8 mouse cellular contexts compared by ENCODE assay signal in the genomic region with DNA sequence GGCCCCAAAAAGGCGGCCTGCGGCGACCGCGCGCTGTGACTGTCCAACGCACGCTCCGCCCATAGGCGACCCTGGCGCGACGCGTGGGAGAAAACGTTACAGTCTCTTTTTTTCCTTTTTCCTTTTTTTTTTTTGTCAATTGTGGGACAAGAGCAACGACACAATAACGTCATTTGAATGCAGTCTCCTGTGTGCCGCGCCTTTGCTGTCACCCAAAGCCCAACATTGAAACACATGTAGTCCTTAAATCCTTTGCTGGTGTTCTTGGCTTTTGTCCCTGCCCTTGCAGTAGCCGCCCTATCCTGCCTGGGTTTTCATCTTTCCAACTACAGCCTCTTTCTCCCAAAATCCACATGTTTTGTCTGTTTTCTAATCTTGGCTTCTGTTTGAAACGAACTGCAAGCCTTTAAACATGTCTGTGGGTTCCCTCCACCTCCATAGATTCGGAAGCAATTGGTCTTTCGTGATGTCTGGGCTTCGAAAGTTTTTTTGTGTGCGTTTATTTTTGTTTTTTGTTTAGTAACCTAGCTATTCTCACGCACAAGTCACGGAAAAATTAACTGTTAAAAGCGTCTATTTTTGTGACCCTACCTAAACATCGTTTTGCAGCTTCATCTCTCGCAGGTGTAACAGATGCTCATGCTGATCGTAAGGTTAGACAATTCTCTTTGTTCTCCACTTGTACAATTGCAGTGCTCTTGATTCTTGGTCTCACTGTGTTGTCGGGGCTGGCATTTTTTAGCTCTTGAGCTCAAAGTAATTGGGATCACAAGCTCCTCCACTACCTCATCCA. TPM values are rescaled to one million over a fixed set of nuclear protein-coding genes. Genes with fewer than 3 reads are reported as not detected.
A peak's percentile ranks its signal among the peaks of the same experiment; 100 is the strongest.
DNase-seq lines count a peak whose midpoint lies in the region; ATAC-seq lines count a peak whose summit lies in the region.

No protein-coding gene starts in this region.

- H3K9me3 ChIP-seq in kidney, embryonic 16.5 days (ENCODE audit: low read length) = no peaks in the 10 kb centered on the region; the same call in 1 of the 2 replicates
- no peaks in the 10 kb centered on the region for H3K9me3 ChIP-seq in forebrain, embryonic 12.5 days
- H3K9me3 ChIP-seq in liver, embryonic 16.5 days (replicated peaks; ENCODE audit: control insufficient read depth, low read length) = no peaks in the 10 kb centered on the region

- H3K36me3 ChIP-seq in kidney, embryonic 16.5 days (ENCODE audit: insufficient read depth, low read length) = no peaks in the 10 kb centered on the region
- no peaks in the 10 kb centered on the region for H3K36me3 ChIP-seq in forebrain, embryonic 12.5 days (replicated peaks)
- H3K36me3 ChIP-seq in liver, embryonic 16.5 days (ENCODE audit: control insufficient read depth, insufficient read depth) = no peaks in the 10 kb centered on the region

- no peak for ATAC-seq in kidney, embryonic 16.5 days (ENCODE audit: low FRiP score, low TSS enrichment)
- peak; percentile 34; the same call in 1 of the 2 replicates for ATAC-seq in forebrain, embryonic 12.5 days (ENCODE audit: low FRiP score)
- no peak for ATAC-seq in liver, embryonic 16.5 days (ENCODE audit: low read depth)
- ATAC-seq in megakaryocyte progenitor cell, adult 5-6 weeks (replicated peaks; ENCODE audit: poor library complexity) = no peak; the same call in 1 of the 2 replicates

- H3K9ac ChIP-seq in kidney, embryonic 16.5 days (replicated peaks; ENCODE audit: low read length) = peak overlapping the region; percentile 67
- H3K9ac ChIP-seq in forebrain, embryonic 12.5 days = peak overlapping the region; percentile 77
- H3K9ac ChIP-seq in liver, embryonic 16.5 days (ENCODE audit: low read depth, low read length) = peak overlapping the region; percentile 87

- H3K4me3 ChIP-seq in kidney, embryonic 16.5 days (ENCODE audit: low read length) = peak overlapping the region; percentile 67
- peak overlapping the region; percentile 67 for H3K4me3 ChIP-seq in forebrain, embryonic 12.5 days (replicated peaks)
- peak overlapping the region; percentile 76 for H3K4me3 ChIP-seq in liver, embryonic 16.5 days (ENCODE audit: low read depth, low read length)

- H3K4me1 ChIP-seq in kidney, embryonic 16.5 days (ENCODE audit: insufficient read depth, low read length) = peaks cover 12% of the 10 kb centered on the region; the same call in 1 of the 2 replicates
- H3K4me1 ChIP-seq in forebrain, embryonic 12.5 days = peaks cover 11% of the 10 kb centered on the region
- no peaks in the 10 kb centered on the region; the same call in none of the 2 replicates for H3K4me1 ChIP-seq in liver, embryonic 16.5 days (ENCODE audit: control insufficient read depth, low read depth, low read length)

- peaks cover 15% of the 10 kb centered on the region; the same call in 1 of the 2 replicates for H3K27me3 ChIP-seq in kidney, embryonic 16.5 days (ENCODE audit: insufficient read depth, low read length)
- H3K27me3 ChIP-seq in forebrain, embryonic 12.5 days = peaks cover 10% of the 10 kb centered on the region; the same call in 1 of the 2 replicates
- peaks cover 6% of the 10 kb centered on the region; the same call in 1 of the 2 replicates for H3K27me3 ChIP-seq in liver, embryonic 16.5 days (ENCODE audit: control insufficient read depth, insufficient read depth, low read depth, low read length)

- 18% methylated on average over 32 of the region's 32 CpGs for WGBS in kidney, embryonic 16.5 days
- WGBS in forebrain, embryonic 12.5 days = 17% methylated on average over 31 of the region's 32 CpGs
- WGBS in liver, embryonic 16.5 days (ENCODE audit: insufficient replicate concordance) = 15% methylated on average over 32 of the region's 32 CpGs

- no peak for DNase-seq in kidney, postnatal 14 days
- peak; percentile 39 for DNase-seq in NIH3T3 (ENCODE audit: low read depth)
- DNase-seq in adipocyte (ENCODE audit: low spot score) = no peak
- DNase-seq in adrenal gland, postnatal 4 days (ENCODE audit: low spot score in 2 of 2) = no peak

- peak overlapping the region; percentile 62 for H3K4me2 ChIP-seq in kidney, embryonic 16.5 days (replicated peaks; ENCODE audit: low read depth, low read length)
- peak overlapping the region; percentile 53 for H3K4me2 ChIP-seq in forebrain, embryonic 12.5 days
- peak overlapping the region; percentile 69 for H3K4me2 ChIP-seq in liver, embryonic 16.5 days (ENCODE audit: low read depth, low read length)

- H3K27ac ChIP-seq in kidney, embryonic 16.5 days (ENCODE audit: low read length) = peak overlapping the region; percentile 94
- peak overlapping the region; percentile 97 for H3K27ac ChIP-seq in forebrain, embryonic 12.5 days
- peak overlapping the region; percentile 96 for H3K27ac ChIP-seq in liver, embryonic 16.5 days (ENCODE audit: low read length)

RNA-seq across cellular contexts. Expression of a gene that starts 0.7 kb away (rescaled TPM):
- 10.0 and 11.2 TPM in 2 replicates for polyA plus RNA-seq in kidney, embryonic 16.5 days (2015; fragmentation: Nextera tagmentation; extraction: Ambion mirVana)
- polyA plus RNA-seq in forebrain, embryonic 12.5 days (2016; fragmentation: Nextera tagmentation; extraction: Ambion mirVana) = 21.8 and 24.9 TPM in 2 replicates
- polyA plus RNA-seq in liver, embryonic 16.5 days (2015; fragmentation: Nextera tagmentation; extraction: Ambion mirVana) = 3.9 and 4.4 TPM in 2 replicates
- 86.9 and 87.6 TPM in 2 replicates for total RNA-seq in megakaryocyte progenitor cell, adult 5-6 weeks (2015)
- total RNA-seq in megakaryocyte progenitor cell, adult 5-6 weeks (2017) = 20.0 and 24.3 TPM in 2 replicates
- total RNA-seq in adrenal gland, postnatal 4 days (2021) = 10 to 100 TPM; 24.7 to 28.6 TPM
